Mouse (Mus musculus): ENCODE results near the gene Slc35e3. TPM values are rescaled to one million over a fixed set of nuclear protein-coding genes. Genes with fewer than 3 reads are reported as not detected.
"Not testable (repeated sequence)": the region's sequence is repeated elsewhere in the genome, so short reads cannot be mapped to it uniquely, and the experiment has no call there.

Gene Slc35e3
- total RNA-seq, 2 experiments from 2014 or later, result 7.4 to 7.5 TPM

DNA sequence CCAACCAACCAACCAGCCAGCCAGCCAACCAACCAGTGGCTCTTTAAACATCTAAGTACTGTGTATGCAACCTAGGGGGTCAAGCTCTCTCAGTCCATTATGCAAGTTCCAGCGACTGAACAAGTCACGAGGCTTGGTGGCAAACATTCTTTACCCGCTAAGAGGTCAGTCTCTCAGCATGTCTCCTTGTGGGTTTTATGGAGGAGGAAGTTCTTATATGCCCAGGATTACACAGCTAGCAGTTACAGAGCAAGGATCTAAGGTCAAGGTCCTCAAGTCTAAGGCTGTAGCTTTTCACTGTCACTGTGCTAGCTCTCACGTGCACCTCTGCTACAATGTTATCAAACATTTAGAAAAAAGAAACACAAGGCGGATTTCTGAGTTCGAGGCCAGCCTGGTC, 18.4 kb upstream of the Slc35e3 start:
- no peak for DNase-seq (ENCODE audit: low spot score)
- intact Hi-C loops (cut with DNase I), result no loop called here

DNA sequence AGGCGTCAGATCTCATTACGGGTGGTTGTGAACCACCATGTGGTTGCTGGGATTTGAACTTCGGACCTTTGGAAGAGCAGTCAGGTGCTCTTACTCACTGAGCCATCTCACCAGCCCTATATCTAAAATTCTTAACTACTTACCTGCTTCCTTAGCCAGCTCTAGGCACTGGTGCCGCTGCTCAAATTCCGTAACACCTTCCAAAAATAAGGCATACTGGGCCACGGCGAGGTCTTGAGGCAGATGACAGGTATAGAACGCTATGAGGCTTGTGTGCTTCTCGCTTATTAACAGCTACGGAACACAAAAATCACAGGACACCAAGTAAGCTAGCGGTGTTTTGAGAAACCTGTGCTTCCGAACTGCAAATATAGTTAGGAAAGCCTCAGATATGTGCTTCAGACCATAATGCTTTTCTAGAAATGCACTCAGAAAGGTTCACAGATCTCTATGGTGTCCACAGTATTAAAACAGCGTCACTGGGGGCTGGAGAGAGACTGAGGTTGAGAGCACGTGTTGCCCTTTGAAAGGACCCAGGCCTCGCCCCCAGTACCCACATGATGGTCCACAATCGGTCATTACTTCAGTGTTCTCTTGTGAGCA, 17.5 kb upstream of the Slc35e3 start:
- intact Hi-C loops (cut with DNase I), result no loop called here
- no peak for DNase-seq (ENCODE audit: low spot score)

DNA sequence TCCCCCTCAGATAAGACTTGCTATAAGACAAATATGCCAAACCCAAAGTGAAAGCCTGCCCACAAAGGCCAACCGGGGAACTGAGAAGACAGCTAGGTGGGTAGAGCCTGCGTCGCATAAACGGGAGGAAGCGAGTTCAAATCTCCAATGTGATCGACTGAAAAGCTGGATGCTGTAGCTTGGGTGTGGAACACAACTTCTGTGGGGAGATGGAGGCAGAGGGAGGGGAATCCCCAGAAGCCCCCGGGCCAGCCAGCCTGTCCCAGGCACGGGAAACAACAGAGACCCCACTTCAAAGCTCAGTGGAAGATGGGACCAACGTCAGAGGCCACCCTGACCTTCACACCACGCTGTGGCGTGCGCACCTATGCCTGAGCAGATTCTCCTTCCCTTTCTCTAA, 16.8 kb upstream of the Slc35e3 start:
- intact Hi-C loops (cut with DNase I), result no loop called here
- DNase-seq (ENCODE audit: low spot score), result no peak

DNA sequence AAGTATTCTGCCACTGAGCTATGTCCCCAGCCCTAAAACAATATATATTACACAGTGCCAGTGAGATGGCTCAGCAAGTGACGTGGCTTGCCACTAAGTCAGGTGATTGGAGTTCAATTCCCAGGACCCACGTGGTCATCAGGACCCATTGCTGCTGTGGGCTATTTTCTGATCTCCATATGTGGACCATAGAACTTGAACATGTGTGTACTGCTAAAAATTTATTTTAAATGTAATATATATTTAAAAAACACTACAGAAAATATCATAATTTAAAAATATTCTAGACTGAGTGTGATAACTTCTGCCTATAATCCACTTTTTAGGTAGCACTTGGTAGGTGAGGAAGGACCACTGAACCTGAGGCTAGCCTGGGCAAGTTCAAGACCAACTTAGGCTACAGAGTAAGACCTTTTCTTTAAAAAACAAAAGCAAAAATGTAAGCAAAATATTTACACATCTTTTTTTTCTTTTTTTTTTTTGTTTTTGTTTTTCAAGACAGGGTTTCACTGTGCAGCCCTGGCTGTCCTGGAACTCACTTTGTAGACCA, 16.2 kb upstream of the Slc35e3 start:
- intact Hi-C loops (cut with DNase I), result no loop called here
- DNase-seq (ENCODE audit: low spot score), result no peak

DNA sequence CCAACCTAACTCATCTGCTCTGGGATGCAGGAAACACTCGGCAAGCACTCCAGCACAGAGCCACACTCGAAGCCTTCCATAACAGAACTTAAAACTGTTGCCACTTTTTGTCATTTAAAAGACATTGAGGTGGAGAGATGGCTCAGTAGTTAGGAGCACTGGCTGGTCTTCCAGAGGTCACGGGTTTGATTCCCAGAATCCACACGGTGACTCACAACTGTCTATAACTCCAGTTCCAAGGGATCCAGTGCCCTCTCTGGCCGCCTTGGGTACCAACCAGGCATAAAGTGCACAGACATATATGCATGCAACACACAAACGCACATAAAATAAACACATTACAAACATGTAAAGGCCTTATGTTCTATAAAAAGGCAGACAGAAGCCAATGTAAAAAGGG, 15.4 kb upstream of the Slc35e3 start:
- DNase-seq (ENCODE audit: low spot score), result no peak
- intact Hi-C loops (cut with DNase I), result no loop called here

DNA sequence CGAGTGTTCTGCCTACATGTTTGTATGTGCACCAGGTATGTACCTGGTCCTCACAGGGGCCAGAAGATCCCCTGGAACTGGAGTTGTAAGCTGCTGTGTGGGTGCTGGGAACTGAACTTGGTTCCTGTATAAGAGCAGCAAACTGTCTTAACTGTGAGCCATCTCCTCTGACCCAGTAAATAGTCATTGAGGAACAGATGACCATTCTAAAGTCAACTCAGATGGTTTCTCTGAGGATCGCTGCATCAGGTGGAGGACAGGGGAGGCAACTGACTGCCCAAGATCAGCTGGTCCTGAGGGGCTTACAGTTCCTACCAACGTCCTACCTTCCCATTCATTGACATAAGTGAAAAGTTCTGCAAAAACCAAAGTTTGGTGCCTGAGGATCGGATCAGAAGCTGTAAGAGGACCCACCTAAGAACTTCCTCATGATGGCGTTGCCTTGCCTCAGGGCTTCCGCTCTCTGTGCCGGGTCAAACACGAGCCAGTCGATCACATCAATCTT, 14.7 kb upstream of the Slc35e3 start:
- no peak for DNase-seq (ENCODE audit: low spot score)

DNA sequence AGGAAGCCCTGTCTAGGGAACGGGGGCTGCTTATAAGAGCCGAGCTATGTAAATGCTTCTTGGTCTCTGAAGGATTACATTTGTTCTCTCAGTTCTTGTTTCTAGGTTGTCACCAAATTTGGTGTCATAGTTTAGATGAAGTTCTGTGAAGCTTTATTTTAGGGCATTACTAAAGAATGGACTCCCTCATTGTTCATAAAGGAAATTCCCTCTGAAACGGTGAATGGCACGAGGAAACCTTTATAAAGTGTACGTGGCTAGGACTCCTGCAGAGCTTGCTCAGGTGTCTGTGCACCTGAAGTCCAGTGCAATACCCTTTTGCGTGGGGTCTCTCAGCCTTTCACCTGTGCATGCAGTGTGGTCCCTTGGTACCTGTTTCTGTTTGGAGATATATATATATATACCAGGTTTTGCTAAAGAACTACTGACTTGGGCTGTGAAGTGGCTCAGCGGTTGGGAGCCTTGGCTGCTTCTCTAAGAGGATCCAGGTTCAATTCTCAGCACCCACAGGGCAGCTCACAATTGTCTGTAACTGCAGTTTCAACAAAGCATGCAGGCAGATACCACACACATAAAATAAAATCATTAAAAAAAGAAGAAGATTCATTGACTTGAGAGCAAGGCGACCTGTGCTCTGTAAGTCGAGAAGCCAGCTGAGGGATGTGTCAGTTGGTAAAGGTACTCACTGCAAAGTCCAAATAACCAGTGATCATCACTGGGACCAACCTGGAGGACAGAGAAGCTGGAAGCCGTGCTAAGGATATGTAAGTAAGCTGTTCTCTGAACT, 13.9 kb upstream of the Slc35e3 start:
- intact Hi-C loops (cut with DNase I), result no loop called here

More for the DNA sequence above, 14.7 kb upstream of the Slc35e3 start:
- intact Hi-C loops (cut with DNase I), result no loop called here

DNA sequence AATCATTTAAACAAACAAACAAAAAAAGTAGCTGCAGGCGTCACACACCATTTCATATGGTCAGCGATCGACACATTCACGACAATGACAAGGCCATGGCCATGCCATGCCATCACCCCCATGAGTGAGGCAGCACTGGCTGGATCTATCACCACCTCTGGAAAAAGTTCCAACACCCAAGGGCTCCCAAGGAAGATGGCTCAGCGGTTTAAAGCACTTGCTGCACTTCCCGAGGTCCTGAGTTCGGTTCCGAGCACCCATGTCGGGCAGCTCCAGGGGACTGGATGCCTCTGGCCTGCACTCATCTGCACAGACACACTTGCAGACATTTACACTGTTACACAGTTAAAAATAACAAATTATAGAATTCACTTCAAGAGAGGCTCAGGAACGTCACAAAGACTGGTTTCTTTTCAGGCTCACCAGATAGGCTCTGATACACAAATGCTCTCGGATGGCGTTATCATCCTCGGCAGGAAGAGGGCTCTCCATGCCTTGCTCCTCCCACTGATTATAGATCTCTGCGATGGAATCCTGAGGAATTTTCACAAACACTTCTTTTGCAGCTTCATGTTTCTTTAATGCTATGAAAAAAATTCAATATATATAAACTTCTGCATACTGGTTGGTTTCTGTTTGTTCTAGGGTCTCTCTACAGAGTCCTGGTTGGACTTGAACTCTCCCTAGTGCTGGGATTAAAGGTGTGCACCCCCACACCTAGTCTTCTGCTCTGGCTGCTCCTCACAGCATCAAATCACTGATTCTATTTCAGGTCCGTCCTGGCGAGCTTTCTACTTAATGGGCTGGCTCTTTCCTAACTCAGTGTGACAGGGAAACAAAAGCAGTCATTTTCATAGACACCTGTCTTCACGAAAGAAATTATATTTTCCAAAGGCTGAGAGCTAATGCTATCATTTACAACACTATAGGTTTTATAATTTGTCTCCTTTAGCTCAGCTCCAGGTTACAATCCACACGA, 12.9 kb upstream of the Slc35e3 start:
- intact Hi-C loops (cut with DNase I), result no loop called here

More for the DNA sequence above, 13.9 kb upstream of the Slc35e3 start:
- no peak for DNase-seq (ENCODE audit: low spot score)

DNA sequence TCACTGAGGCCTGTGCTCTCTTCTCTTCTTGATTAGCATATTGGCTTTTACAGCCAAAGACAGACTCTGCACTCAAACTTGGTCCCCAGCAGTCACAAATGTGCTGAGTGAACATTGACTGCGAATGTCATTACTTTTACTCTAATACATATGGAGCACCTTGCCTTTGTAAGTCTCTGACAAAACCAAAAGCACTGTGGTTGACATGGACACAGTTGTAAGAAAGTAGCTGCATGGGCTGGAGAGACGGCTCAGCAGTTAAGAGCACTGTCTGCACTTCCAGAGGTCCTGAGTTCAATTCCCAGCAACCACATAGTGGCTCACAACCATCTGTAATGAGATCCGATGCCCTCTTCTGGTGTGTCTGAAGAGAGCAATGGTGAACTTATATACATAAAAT, 12.2 kb upstream of the Slc35e3 start:
- DNase-seq (ENCODE audit: low spot score); intact Hi-C loops (cut with DNase I): not testable (repeated sequence)

More for the DNA sequence above, 12.9 kb upstream of the Slc35e3 start:
- DNase-seq (ENCODE audit: low spot score), result no peak

DNA sequence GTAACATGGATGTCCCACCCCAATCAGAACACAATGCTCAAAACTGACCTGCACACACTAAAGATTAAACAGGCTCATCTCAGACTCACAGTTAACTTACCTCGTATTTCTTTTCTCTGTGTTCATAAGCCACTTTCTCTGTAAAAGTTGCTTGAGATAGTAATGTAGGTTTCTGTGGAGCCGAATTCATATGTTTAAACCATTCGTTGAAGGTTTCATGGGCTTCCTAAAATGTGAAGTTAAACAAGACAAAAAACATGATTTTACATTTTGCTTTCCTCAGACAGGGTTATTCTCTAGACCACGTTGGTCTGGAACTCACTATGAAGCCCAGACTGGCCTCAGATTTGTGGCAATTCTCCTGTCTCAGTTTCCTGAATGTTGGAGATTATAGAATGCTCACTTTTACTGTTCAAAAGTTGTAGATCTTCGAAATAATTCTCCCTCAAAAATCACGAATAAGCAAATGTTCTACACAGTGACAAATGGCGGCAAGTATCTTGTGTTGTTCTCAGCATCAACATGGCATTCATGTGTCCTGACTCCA, 11.7 kb upstream of the Slc35e3 start:
- DNase-seq (ENCODE audit: low spot score), result no peak
- intact Hi-C loops (cut with DNase I), result no loop called here

DNA sequence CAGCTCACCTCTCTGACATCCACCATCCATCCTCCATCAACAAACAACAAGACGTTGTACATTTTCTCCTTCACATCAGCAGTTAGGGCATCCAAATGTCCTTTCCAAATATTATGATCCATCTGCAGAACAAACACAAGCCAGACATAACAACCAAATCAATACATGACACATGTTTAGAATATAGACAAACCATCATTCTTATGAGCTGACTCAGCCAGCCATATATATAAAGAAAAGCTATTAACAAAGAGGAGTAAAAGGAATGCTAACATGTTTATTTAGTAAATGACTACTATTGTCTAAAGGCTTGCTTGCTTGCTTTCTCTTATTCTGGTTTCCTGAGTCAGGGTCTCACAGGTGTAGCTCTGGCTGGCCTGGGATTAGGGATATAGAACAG, 11.1 kb upstream of the Slc35e3 start:
- no peak for DNase-seq (ENCODE audit: low spot score)
- intact Hi-C loops (cut with DNase I), result no loop called here

DNA sequence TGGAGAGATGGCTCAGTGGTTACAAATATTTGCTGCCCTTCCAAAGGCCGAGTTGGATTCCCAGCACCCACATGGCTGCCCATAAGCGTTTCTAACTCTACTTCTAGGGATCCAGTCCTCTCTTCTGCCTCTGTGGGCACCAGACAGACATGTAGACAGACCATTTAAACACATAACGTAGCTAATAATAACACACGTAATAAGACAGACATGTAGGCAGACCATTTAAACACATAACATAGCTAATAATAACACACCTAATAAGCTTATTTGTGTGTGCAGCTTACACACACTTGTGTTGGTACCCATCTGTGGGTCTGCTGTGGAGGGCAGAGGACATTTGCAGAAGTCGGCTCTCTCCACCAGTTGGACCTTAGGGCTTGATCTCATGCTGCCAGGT, 10.6 kb upstream of the Slc35e3 start:
- intact Hi-C loops (cut with DNase I), result no loop called here
- DNase-seq (ENCODE audit: low spot score), result no peak

DNA sequence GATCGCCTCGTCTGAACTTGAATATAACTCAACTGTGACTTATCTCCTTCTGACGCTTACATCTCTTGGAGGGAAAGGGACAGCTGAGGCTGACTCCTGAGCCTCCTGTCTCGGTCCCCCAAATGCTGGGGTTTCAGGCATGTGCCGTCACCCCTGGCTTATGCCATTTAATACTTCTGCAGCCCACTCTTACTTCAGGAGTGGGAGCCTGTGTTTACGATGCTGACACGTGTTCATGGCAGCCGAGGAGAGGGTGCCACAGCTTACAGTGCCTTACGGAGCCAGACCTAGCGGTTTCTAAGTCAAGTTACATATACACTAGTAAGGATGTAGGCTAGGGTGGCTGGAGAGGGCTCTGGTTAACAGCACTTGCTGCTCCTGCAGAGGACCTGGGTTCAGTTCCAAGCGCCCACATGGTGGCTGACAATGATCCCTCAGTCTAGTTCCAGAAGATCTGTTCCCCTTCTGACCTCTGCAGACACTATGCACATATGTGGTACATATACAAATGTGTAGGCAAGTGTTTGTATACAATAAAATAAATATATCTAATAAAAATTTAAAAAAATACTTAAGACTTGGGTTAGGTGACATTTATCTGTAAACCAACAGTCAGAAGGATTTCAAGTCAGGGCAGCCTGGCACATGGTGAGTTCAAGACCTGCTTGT, 9.8 kb upstream of the Slc35e3 start:
- intact Hi-C loops (cut with DNase I), result no loop called here
- DNase-seq (ENCODE audit: low spot score), result no peak

DNA sequence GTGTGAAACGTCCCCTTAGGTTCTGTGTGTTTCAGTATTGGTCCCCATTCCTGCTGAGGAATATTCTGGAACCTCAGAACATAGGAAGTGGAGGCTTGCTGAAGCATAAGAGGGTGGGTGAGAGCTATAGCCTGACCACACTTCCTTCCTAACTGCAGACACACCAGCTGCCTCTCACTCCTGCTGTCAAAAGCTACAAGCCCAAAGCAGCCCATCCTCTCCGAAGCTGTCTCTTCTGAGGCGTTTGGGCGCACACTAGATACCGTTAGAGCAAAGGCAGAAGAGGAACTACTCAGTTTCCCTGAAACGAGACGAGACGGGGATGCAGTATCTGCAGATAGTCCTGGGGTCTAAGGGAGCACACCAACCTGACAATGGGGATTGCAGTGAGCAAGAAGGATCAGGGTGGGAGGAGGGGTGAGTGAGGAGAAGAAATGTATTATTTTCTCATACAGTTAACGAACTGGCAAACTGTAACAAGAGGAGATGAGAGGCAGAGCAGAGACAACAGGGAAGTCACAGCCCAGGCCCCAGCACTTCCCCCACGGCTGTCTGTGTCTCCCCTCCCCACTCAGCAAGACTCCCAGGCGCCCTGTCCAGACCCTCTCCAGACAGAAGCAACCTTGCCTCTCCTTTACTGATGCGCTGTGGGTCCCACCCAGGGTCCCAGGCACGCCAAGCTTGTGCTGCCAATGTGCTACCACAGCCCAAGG, 9.1 kb upstream of the Slc35e3 start:
- intact Hi-C loops (cut with DNase I), result no loop called here
- DNase-seq (ENCODE audit: low spot score), result no peak

DNA sequence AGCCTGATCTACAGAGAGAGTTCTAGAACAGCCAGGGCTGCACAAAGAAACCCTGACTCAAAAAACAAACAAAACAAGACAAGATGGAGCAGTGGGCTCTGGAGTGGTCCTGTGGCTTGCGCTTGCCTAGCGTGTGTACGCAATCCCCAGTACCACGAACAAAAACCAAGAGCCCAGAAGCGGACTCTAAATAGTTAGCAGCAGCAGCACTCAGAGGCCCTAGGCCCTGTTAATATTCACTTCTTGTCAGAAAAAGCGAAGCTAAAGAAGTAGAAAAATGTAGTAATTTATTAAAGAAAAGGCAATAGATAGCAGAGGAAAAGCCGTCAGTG, 8.4 kb upstream of the Slc35e3 start:
- no peak for DNase-seq (ENCODE audit: low spot score)
- intact Hi-C loops (cut with DNase I), result no loop called here

DNA sequence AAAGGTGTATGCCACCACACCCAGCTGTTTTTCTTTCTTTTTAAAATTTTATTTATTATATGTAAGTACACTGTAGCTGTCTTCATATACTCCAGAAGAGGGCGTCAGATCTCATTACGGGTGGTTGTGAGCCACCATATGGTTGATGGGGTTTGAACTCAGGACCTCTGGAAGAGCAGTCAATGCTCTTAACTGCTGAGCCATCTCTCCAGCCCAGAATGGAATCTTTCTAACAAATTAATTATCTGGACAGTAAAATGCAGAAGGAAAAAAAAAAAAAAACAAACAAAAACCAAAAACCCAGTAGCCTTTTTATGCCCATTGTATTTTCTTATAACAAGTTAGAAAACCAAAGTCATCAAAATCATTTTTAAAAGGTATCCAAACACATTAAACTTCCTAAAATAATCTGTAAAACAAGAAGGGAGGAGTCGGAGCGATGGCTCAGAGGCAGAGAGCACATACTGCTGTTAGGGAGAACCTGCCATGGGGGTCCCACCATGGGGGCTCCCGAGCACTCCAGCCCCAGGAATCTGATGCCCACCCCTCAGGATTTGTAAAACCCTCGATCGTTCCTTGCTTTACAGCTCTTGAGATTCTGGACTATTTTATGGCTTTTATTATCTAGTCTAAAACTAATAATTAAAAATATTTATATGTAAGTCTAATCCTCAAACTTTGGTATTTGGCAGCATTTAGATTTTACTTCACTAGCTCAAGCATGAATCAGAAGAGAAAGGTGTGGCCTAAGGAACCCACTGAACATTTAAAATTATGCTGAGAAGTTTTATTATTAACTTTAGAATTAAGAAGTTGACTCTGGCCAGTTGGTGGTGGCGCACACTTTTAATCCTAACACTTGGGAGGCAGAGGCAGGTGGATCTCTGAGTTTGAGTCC, 7.8 kb upstream of the Slc35e3 start:
- DNase-seq (ENCODE audit: low spot score), result no peak
- intact Hi-C loops (cut with DNase I), result no loop called here

DNA sequence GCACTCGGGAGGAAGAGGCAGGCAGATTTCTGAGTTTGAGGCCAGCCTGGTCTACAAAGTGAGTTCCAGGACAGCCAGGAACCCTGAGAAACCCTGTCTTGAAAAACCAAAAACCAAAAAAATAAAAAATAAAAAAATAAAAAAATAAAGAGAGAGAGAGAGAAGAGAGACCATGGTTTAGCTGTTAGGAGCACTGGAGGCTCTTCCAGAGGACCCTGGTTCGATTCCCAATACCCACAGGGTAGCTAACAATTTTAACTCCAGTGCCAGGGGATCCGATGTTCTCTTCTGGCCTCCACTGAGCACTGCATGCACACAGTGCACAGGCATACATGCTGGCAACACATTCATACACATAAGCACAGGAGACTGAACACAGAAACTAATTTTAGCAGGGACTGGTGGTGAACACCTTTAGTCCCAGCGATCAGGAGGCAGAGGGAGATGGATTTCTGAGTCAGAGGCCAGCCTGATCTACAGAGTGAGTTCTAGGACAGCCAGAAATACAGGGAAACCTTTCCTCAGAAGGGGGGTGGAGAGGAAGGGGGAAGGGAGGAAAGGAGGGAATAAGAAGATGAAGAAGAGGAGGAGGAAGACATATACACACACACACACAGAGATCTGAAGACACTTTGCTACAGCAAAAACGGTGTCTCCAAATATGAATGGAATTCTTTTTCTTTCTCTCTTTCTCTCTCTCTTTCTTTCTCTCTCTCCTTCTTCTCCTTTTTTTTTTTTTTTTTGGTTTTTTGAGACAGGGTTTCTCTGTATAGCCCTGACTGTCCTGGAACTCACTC, 6.9 kb upstream of the Slc35e3 start:
- intact Hi-C loops (cut with DNase I), result no loop called here
- DNase-seq (ENCODE audit: low spot score), result no peak

All from heart, postnatal 25 days (tissue).